ENCODE assay signal across 11 mouse cellular contexts in the genomic region with DNA sequence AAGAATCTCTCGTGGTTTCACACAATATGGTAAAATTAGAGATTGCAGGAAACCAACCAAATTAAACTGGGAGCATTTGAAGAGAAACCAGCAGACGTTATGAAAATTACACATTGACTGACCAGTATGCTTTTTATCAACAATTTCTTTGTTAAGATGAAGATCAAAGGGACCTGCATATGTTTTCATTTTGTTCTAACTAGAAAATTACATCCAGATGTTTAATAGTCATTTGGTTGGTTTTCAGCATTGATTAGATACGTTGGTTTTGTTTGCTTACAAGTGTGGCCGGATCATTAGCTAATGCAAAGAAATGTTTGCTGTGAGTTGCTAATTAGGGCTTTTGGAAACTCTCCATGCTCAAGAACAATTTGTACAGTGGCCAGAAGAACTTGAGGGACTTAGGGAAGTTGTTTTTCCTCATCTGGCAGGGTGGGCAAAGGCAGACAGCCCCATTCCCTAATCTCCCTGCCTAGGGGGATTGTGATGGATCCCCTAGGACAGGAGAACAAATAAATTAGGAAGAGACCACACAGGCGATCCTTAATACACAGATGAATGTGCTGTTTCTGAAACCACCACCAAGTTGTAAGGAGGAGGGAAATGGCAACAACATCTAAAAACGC. TPM values are rescaled to one million over a fixed set of nuclear protein-coding genes. Genes with fewer than 3 reads are reported as not detected.
A peak's percentile ranks its signal among the peaks of the same experiment; 100 is the strongest.
DNase-seq lines count a peak whose midpoint lies in the region; ATAC-seq lines count a peak whose summit lies in the region.
"Had no signal": no experiment of that assay in that cellular context is flagged by ENCODE, and none has a peak within 500 bp of the region (broad histone marks: within the 10 kb centered on the region; RNA-seq: fewer than 3 reads in every experiment).

No protein-coding gene starts in this region.

- no peaks in the 10 kb centered on the region for H3K9me3 ChIP-seq in kidney, embryonic 16.5 days (ENCODE audit: low read length)
- H3K9me3 ChIP-seq in midbrain, embryonic 12.5 days = no peaks in the 10 kb centered on the region

- H3K4me3 ChIP-seq in kidney, embryonic 16.5 days (ENCODE audit: low read length) = peak overlapping the region; percentile 20; the same call in 1 of the 2 replicates
- H3K4me3 ChIP-seq in midbrain, embryonic 12.5 days = no peak overlapping the region
- H3K4me3 ChIP-seq: erythroblast, embryonic 14.5 days had no signal

- no peak for DNase-seq in kidney, adult 8-10 months
- DNase-seq in embryo, embryonic 11.5 days (ENCODE audit: low read depth, low spot score) = peak; percentile 32
- DNase-seq in forelimb bud, embryonic 11.5 days (ENCODE audit: low read depth, low spot score) = peak; percentile 75
- DNase-seq in heart, postnatal 4 days = no peak
- no peak for DNase-seq in cerebellum, adult 11-12 months
- DNase-seq in adrenal gland, postnatal 25 days = no peak
- DNase-seq: lung, adult 2 months had no signal

- no peak for ATAC-seq in kidney, embryonic 16.5 days (ENCODE audit: low FRiP score, low TSS enrichment)
- no peak for ATAC-seq in midbrain, embryonic 12.5 days (ENCODE audit: low FRiP score, low read depth)
- ATAC-seq: Patski had no signal

- peaks cover 13% of the 10 kb centered on the region; the same call in 1 of the 2 replicates for H3K4me1 ChIP-seq in kidney, embryonic 16.5 days (ENCODE audit: insufficient read depth, low read length)
- peaks cover 17% of the 10 kb centered on the region for H3K4me1 ChIP-seq in midbrain, embryonic 12.5 days

- WGBS in kidney, embryonic 16.5 days = 37% methylated on average over 6 of the region's 6 CpGs
- 19% methylated on average over 6 of the region's 6 CpGs for WGBS in midbrain, embryonic 12.5 days

- H3K9ac ChIP-seq in kidney, embryonic 16.5 days (replicated peaks; ENCODE audit: low read length) = 0 out of 2 replicates have a peak overlapping the region, but pooled peaks have one; percentile 31
- no peak overlapping the region for H3K9ac ChIP-seq in midbrain, embryonic 12.5 days (replicated peaks)

- peak overlapping the region; percentile 24 for H3K4me2 ChIP-seq in kidney, embryonic 16.5 days (replicated peaks; ENCODE audit: low read depth, low read length)
- H3K4me2 ChIP-seq in midbrain, embryonic 12.5 days (replicated peaks) = peak overlapping the region; percentile 35

- no peak overlapping the region for H3K27ac ChIP-seq in kidney, embryonic 16.5 days (ENCODE audit: low read length)
- H3K27ac ChIP-seq in midbrain, embryonic 12.5 days (replicated peaks) = no peak overlapping the region

- H3K36me3 ChIP-seq in kidney, embryonic 16.5 days (ENCODE audit: insufficient read depth, low read length) = no peaks in the 10 kb centered on the region
- no peaks in the 10 kb centered on the region for H3K36me3 ChIP-seq in midbrain, embryonic 12.5 days

- no peaks in the 10 kb centered on the region for H3K27me3 ChIP-seq in kidney, embryonic 16.5 days (ENCODE audit: insufficient read depth, low read length)
- peaks cover 23% of the 10 kb centered on the region for H3K27me3 ChIP-seq in midbrain, embryonic 12.5 days

RNA-seq across cellular contexts. Expression of a gene that starts 3.8 kb away (rescaled TPM):
- 24.8 and 25.5 TPM in 2 replicates for polyA plus RNA-seq in kidney, embryonic 16.5 days (2015; fragmentation: Nextera tagmentation; extraction: Ambion mirVana)
- 65.3 and 66.8 TPM in 2 replicates for polyA plus RNA-seq in midbrain, embryonic 12.5 days (2016; fragmentation: Nextera tagmentation; extraction: Ambion mirVana)
- total RNA-seq in heart, postnatal 4 days (2021) = 10 to 100 TPM; 11.1 to 13.3 TPM
- total RNA-seq in adrenal gland, postnatal 25 days (2021) = 35.3 and 39.1 TPM in 2 replicates

Comparison
In these comparisons a context has a peak if more than half of its experiments do, and no peak if none do; other contexts are left out.
1. DNase-seq: peak in embryo, embryonic 11.5 days (single experiment) and forelimb bud, embryonic 11.5 days (single experiment); none in kidney, adult 8-10 months (0 of 2), heart, postnatal 4 days (single experiment), cerebellum, adult 11-12 months (single experiment) and adrenal gland, postnatal 25 days (single experiment).